Mouse (Mus musculus) left cerebral cortex, adult 9 months (tissue): ENCODE data around the gene Pld1.
A peak's percentile ranks its signal among the peaks of the same experiment; 100 is the strongest.
"Not testable (repeated sequence)": the region's sequence is repeated elsewhere in the genome, so short reads cannot be mapped to it uniquely, and the experiment has no call there.

Experiments
- DNase-seq, 2 experiments: peaks; one replicate each; pipeline ENCODE4 v3.0.0; 2022; ENCODE audit warnings: low spot score in 2 of 2

Pld1 gene

GRCm38 (mm10) chr3:27942991-27943390, 4.5 kb downstream of the Pld1 start:
- no peak for DNase-seq

GRCm38 (mm10) chr3:27945397-27945796, 6.9 kb downstream of the Pld1 start:
- not testable (repeated sequence) for DNase-seq

GRCm38 (mm10) chr3:27949175-27949872, 10.8 kb downstream of the Pld1 start:
- no peak for DNase-seq

- DNase-seq, result no peak
Measured at GRCm38 (mm10) chr3:27949873-27950250, 11.4 kb downstream of the Pld1 start.

GRCm38 (mm10) chr3:27950726-27951125, 12.2 kb downstream of the Pld1 start:
- DNase-seq, result no peak

DNA sequence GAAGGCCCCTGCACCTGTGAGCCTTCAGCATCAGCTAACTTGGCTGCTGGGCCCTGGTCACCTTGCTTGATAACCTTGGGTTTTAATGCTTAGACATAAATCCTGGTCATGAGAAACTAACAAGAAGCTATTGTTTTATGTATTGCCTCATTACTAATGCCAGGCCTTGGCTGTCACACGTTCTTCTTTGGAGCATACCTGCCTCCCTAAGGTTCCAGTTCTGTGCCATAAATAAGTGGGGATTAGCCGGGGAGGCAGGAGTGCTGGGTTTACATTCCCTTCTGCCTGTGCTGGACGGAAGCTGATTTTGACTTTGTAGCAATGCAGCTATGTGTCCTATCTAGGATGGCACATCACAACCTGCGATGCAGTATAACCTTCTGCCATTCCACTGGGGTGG, 13.2 kb downstream of the Pld1 start:
- DNase-seq, result no peak

DNA sequence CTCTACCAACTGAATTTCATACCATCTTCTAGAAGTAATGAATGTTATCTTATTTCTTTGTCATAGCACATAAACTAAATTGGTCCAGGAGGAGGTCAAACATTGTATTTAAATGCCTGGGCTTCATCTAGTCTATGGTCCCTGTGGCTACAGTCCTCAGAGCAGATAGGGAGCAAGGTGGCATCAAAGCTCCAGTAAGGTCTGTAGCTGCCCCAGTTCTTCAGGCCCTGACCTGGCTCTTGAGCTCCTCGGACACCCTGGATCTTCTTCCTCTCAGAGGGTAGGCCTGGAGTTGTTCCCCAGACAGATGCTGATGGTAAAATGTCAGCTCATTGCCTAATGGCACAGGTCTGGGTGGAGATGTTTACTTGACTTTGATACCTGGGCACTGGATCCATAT, 17.5 kb downstream of the Pld1 start:
- DNase-seq, result no peak

DNA sequence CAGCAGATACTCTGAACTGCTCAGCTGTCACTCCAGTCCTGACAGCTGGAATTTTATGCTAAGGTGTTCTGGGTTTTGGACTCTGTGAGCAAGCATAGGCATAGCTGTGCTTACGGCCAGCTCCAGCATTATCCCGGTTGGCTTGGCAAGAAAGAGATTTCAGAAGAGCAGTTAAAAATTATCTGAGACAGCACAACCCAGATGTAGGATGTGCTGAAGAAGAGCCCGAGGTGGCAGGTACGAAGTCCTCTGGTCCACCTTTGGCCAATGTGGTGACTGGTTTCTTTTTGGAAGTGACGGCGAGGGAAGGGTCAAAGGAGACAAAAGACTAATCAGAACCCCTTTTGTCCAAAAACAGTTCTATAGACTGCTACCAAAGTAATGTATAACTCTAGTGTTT, 20.7 kb downstream of the Pld1 start:
- DNase-seq, result no peak

DNA sequence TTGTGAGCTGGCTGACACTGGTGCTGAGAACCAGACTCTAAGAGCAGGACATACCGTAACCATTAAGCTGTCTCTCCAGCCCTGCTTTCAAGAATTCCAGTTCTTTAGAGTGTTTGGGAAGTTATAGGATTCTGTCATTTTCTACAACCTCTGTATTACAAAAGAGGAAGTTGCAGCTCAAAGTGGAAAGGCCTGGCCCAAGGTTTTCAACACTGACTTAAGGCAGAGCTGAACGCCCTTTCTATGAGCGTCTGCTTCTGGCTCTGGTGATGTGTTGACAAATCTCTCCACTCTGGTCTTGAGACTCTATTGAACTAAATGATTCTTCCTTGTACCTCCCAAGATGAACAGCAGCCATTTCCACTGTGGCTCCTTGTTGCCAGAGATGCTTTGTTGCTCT, 22.7 kb downstream of the Pld1 start:
- no peak for DNase-seq

- no peak for DNase-seq
Measured at GRCm38 (mm10) chr3:27963795-27964201, 25.3 kb downstream of the Pld1 start.

DNA sequence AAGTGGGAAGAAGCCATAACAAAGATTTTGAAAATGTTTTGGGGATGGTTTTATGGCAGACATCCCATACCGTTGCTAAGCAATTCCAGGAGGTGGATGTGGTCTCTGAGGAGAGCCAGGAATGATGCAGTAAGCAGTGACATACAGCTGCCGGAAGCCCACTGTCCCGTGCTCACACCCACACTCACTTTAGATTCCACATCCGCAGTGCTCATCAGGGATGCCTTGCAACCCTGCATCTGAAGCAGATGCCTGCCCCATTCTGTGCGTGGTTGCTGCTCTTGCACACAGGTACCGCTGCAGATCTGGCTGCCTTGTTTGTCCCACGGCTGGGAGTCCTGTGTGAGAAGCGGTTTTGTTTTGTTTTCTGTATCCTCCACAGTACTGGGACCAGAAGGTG, 30.2 kb downstream of the Pld1 start:
- peak in 1 of 2 experiments; percentile 53 for DNase-seq

DNA sequence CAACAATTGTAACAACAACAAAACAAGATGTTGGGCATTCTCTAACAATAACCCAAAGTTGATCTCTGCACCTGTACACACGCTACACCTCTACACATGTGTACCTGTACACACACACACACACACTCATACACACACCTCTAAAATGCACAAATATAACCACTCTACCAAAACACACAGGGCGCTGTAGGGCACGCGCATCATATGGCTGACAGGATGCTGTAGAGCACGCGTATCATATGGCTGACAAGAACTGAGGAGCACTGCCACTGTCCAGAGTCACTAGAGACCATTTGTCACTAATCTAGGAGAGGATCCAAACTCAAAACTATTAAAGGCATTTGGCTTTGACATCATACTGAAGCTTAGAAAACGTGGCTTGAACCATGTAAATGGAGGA, 35.4 kb downstream of the Pld1 start:
- no peak for DNase-seq

- no peak for DNase-seq
Measured at GRCm38 (mm10) chr3:27974981-27975380, 36.5 kb downstream of the Pld1 start.

- DNase-seq, result no peak
Measured at GRCm38 (mm10) chr3:27976931-27977544, 38.5 kb downstream of the Pld1 start.

DNA sequence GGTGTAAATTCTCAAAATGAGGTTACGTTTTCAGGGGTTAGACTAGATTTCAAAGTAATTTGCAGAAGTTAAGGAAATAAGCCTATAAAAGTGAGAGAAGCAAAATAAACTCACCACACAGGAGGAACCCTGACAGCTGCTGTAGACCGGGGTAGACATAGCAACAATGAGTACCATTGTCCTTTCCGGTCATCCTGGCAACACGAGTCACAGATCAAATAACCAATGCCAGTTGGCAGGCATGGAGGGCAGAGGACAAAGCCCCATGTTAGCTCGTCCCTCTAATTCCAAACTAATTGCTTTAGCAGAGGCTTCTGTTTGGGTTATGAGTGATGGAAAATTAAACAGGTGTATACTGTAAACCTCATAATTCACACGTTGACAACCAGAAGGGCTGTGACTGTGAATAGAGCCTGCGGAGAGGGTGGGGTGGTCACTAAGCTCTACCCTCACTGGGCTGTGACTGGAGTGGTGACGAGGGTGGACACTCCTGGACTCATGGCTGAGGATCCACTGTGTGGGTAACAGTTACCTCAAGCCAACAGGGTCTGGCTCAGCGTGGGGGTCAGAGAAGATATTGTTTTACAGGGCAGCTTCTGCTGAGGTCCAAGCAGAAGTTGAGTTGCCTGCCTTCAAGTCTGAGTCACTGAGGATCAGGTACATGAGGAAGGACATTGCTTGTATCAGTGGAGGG, 39.7 kb downstream of the Pld1 start:
- peak in 1 of 2 experiments; percentile 39 for DNase-seq

DNA sequence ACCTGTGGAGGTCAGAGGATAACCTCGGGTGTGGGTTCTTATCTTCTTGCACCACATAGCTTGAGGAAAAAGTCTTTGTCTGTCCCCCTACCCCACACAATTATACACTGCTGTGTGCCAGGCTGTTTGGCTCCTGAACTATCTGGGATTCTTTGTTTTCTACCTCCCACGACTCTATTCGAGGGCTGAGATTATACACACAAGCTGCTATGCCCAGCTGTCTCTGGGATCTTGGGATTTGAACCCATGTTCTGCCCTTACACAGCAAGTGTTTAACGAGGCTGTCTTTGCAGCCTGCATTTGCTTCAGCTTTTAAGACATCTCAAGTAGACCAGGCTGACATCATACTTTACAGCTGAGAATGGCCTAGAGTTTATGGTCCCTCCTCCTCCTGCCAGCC, 43.1 kb downstream of the Pld1 start:
- no peak for DNase-seq

GRCm38 (mm10) chr3:27982436-27983017, 44.0 kb downstream of the Pld1 start:
- DNase-seq, result peak; percentile 37 to 90

GRCm38 (mm10) chr3:27983274-27983673, 44.8 kb downstream of the Pld1 start:
- DNase-seq, result no peak

- peak; percentile 15 to 64 for DNase-seq
Measured at GRCm38 (mm10) chr3:27983935-27984577, 45.6 kb downstream of the Pld1 start.

GRCm38 (mm10) chr3:27984620-27985019, 46.1 kb downstream of the Pld1 start:
- no peak for DNase-seq

- DNase-seq, result no peak
Measured at GRCm38 (mm10) chr3:27985344-27985743, 46.8 kb downstream of the Pld1 start.

DNA sequence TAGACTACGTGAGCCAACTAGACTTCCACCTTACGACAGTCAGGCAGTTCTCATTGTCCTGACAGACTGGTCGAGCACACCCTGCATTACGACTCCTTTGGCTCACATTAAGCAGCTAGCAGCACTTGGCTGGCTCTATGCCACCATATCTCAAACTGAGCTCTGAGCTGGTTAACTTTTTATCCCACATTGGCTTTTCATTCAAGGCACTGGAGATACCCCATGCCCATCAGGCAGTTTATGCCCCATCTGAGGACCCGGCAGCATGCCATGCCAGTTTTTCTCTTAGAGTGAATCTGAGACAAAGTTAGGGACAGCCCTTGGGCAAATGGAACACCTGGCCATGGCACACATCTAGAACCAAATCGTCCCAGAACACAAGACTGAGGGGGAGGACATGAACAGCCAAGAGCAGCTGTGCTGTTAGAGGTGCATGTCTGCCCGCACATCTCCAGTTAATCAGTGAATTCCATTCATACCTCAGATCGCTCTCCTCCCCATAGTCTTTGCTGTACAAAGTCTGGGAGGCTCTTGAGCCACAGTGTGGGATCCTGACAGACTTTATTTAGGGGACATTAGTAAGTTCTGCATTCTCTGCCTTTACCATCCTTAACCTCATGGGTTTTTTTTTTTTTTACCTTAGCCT, 49.5 kb downstream of the Pld1 start:
- DNase-seq, result no peak
